Mouse (Mus musculus): Measurements from ENCODE around the gene Efnb3. TPM values are rescaled to one million over a fixed set of nuclear protein-coding genes. Genes with fewer than 3 reads are reported as not detected.
A peak's percentile ranks its signal among the peaks of the same experiment; 100 is the strongest.

Efnb3 gene
- polyA plus RNA-seq, 2 experiments from 2014 or later = 0.17 TPM; not detected in 1

DNA sequence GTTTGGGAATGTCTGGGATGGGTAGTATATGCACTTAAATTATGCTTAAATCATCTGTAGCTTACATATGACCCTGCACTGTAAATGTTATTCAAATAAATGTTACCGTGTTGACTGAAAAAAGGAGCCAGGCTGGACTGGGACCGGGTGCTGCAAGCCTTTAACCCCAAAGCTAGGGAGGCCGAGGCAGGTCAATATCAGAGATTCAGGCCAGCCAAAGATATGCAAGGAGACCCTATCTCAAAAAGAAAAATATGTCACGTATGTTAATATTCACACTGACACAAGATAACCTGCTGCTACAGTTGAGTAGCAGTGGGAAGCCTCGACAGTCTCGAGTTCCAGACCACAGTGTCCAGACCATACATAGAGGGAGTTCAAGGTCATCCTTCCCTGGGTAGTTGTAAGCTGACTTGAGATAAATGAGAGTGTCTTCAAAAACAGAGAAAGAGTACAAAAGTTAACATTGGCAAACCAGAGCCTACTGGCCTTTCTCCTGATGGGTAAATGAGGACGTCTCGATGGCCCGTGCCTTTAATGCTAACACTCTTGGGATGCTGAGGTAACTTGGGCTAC is 22.3 kb upstream of the Efnb3 start:
- ATAC-seq = no peak

GRCm38 (mm10) chr11:69581814-69582213 is 21.8 kb upstream of the Efnb3 start:
- ATAC-seq = no peak

DNA sequence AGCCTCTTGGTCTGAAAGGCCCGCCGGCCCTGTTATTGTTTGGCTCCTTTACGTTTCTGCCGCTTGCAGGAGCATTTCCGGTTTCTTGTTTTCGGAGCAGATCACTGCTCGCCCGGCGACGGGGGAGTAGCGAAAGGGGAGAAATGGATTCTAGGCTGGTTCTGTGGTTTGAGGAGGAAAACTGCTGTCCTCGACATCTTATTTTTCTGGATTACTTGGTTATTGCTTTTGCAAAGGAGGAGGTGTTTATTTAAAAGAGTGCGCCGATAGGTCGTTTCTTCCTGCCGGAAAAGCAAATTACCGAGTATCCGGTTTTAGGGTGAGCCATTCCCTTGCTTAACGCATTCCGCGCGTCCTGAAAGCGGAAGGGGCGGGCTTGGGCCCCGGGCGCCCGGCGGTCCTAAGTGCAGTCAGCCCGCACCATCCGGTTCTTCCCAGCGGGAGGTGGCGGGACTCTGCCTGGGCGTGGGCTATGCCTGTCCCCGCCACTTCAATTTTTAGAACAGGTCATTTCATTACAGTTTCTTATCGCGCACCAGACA is 21.2 kb upstream of the Efnb3 start:
- peak; percentile 66 for ATAC-seq

- ATAC-seq = no peak
Observed at GRCm38 (mm10) chr11:69580572-69581146, 20.7 kb upstream of the Efnb3 start.

GRCm38 (mm10) chr11:69580091-69580514 is 20.1 kb upstream of the Efnb3 start, which contains the start of the genes Wrap53 and Trp53:
Gene Wrap53 (minus strand): TSS chr11:69580255.
Gene Trp53 (plus strand): TSS chr11:69580359.
- ATAC-seq = peak; percentile 62

GRCm38 (mm10) chr11:69579128-69580017 is 19.4 kb upstream of the Efnb3 start:
- peak; percentile 53 for ATAC-seq

DNA sequence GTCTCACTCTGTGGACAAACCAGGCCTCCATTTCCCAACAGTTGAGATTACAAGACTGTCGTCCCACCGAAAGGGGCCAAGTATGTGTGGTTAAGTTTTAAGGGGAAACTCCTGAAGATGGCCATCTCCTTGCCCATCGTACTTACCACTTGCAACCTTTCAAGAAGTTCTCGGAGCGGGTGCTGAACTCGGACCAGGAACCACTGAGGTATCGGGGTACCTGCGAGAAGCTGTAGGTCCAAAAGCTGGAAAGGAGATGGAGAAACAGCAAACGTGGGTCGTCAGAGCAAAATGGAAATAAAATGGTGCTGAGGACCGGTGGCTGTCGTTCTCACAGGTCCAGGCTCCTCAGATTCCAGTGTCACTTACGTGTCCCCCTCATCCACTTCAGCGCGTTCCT is 18.3 kb upstream of the Efnb3 start:
- ATAC-seq = no peak

GRCm38 (mm10) chr11:69576307-69576706 is 16.3 kb upstream of the Efnb3 start:
- no peak for ATAC-seq

- no peak for ATAC-seq
Observed at GRCm38 (mm10) chr11:69575220-69575619, 15.2 kb upstream of the Efnb3 start.

DNA sequence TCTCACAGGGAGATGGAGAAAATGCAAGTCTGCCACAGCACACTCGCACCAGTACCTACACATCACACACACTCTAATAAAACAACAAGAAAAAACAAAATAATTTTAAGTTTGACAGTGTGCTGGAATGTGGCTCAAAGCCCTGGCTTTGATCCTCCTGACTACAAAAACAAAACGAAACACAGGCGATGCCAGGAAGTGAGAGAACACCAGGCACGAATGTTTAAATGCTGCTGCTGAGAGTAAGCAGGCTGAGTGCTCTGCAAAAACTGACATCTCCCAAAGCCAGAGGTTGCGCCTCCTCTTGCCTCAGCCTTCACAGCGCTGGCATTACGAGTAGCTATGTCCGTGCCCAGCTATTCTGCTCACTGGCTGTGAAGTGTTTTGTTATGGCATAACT is 5.1 kb upstream of the Efnb3 start:
- ATAC-seq = no peak

DNA sequence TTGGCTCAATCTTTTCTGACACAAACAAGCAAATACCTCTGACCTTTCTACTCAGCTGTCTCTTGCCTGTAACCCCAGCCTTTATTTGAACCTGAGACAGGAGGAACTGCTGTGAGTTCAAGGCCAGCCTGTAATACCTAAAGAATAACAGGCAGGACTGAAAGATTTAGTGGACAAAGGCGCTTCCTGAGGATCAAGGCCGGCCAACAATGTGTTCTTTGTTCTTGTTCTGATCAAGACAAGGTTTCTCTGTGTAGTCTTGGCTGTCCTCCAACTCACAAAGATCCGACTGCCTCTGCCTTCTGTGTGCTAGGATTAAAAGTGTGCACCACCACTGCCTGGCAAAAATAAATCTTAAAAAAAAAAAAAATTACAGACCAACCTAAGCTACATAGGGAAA is 4.4 kb upstream of the Efnb3 start:
- ATAC-seq = no peak

- ATAC-seq = no peak
Observed at GRCm38 (mm10) chr11:69563373-69563772, 3.4 kb upstream of the Efnb3 start.

DNA sequence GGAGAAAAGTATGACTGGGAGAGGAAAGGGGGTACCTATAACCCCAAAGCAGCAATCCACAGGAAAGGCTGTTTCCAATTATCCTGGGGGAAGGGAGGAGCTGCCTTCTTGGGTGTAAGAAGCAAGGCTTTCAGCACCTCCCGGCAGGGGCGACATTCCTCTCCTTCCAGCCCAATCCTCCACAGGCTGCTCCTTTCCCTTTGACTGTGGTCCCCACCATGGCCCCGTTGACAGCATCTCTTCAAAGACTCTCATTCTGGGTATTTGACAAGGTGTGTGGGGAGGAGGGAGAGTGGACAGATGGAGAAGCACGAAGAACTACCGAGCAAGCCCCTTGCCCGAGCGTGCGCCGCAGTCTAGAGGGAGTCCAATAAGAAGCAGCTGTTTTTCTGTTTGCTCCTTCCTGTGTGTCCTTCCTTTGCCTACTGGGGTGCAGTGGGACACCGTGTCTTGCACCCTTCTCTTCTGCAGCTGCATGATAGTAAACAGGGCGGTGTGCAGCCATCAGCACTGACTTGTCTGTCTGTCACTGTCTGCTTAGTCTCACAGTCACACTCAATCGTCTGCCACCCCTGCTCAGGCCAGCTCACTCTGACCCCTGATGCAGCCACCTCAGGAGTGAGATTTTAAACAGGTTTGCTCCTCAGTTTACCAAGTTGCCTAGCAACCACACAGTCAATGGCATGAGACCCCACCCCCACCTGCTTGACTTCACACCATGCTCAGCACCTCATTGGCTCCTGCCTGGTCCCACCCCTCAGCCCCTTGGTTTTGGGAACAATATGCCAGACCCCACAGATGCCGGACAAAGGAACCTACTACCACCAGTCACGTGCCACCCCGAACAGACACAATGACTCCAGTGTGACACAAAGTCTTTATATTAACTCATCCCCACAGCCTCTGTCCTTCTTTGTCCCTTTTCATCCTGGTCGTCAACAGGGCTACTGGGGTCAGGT is 1.2 kb upstream of the Efnb3 start:
- no peak for ATAC-seq

DNA sequence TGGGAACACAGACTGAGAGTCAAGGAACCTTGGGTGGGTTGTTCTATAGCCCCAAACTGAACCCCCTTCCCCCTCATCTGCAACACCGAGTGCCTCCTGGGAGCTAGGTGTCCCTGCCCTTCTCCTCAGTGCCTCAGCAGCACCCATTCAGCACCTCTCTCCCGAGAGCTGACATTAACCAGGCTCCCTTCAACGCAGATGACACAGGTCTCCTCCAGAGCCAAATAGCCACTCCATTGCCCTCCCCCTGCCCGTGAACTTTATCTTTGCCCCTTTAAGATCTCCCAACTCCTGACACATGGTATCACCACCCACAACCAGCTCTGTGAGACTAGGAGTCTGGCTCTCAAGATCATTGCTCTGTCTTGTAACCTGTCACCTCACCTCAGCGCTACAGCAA is 822 bp downstream of the Efnb3 start:
- ATAC-seq = no peak

- no peak for ATAC-seq
Observed at GRCm38 (mm10) chr11:69558756-69559155, 1.2 kb downstream of the Efnb3 start.

DNA sequence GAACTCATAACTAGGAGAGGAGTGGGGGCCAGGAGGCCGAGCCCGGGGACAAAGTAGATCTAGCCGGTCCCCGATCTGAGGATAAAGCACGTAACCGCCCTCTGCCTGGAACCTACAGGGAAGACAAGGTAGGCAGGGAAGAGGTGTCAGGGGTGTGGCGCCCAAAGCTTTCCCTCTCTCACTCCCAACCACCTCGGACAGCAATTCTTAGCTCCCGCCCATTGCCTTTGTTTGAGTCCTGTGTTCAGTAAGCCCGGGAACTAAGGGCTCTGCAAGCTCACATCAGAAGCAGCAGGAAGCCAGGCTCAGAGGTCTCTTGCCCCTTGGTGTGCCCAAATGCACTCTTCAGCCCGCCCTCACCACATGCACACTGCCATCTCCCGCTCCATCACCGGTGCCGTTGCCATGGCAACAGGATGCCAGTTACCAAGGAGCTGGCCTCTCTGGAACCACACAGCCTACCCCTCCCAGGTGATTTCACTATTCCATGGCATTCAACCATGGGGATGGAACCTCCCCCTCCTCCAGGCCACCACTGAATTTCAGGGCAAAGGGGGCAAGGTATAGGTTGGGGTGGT is 2.5 kb downstream of the Efnb3 start:
- ATAC-seq = no peak

DNA sequence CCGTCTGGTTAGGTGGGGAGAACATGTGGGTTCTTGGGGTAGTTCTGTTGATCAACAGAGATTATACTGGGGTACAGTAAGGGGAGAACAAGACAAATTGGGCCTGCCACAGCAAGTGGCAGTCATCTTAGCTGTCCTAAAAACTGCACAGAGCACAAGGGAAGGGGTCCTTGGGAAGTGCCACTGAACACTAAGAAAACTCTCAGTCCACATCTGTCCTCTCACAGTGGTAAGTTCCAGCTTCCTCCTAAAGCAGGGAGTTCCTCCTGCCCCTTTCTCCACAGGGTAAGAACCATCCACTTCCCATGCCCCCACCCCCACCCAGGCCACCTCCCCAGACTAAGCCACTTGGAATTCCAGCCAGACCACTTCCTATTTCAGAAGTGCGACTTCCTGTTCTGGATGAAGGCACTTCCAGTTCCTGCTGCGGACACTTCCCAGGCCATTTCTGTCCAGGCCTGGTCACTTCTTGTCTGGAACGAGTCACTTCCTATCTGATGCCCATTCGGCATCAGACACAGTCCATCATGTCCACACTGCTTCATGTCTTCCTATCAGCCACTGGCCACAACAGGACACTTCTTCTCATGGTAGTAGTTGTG is 5.4 kb downstream of the Efnb3 start:
- no peak for ATAC-seq

GRCm38 (mm10) chr11:69553341-69553721 is 6.7 kb downstream of the Efnb3 start:
- no peak for ATAC-seq

DNA sequence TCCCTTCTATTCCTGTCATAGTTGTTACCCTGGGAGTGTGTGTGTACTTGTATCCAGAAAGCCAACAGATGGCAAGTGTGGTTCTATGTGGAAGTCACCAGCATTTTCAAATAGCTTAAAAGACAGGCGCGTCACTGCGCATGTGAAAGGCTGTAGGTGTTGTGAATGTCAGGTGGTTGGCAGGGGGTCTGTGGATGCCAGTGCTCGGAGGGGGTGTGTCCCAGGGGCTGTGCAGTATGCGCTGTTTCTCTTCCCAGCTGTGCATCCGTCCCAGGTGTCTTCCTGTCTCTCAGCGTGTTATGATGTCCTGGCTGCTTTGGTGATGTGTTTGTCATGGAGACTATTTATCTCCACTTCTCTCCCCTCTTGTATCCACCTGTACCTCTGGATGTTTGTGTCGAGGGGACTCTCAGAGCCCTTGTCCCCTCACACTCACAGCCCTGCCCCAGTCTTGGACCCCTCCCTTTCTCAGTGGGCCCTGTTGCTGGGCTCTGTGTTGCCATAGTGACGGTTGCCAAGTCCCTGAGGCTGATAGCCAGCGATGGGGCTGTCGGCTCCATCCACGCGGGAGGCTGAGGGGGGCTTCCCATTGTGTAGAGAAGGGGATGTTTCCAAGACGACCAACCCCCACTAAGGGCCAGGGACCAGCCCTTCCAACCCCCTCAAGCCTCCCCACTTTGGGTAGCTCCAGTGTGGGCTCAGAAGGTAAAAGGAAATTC is 7.2 kb downstream of the Efnb3 start:
- ATAC-seq = no peak

DNA sequence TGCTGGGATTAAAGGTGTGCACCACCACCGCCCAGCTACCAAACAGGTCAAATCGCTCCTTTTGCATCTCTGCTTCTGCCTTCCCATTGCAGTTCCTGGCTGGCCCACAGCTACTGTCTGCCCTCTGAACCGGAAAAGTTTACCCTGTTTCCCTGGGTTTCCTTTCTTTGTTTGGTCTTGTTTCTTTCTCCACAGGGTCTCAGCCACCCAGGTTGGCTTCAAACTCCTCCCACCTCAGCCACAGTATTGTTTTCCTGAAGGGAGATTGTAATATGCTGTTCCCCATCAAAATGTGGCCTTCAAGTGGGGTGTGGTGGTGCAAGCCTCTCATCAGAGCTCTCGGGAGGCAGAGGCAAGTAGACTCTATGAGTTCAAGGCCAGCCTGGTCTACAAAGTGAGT is 8.7 kb downstream of the Efnb3 start:
- ATAC-seq = no peak

All from activated CD4-positive, CD25-positive, alpha-beta regulatory T cell, adult 4 months (primary cell).